Mouse (Mus musculus) lung, postnatal 0 days (tissue): ENCODE measurements at regions not wholly inside any gene's neighbourhood (a gene's known extent, or its start where the extent isn't known, plus 50 kb on each side); places are given as distances from the start of the nearest gene placed in this dataset.

ENCODE experiments used
- CTCF ChIP-seq: IDR thresholded peaks from 2 replicates; pipeline ENCODE4 v1.5.1; 2016; ENCODE audit warnings: antibody characterized with exemption, mild to moderate bottlenecking
- EP300 ChIP-seq: IDR thresholded peaks from 2 replicates; pipeline ENCODE4 v1.6.1; 2016; ENCODE audit warnings: antibody characterized with exemption, mild to moderate bottlenecking, control low read depth

DNA sequence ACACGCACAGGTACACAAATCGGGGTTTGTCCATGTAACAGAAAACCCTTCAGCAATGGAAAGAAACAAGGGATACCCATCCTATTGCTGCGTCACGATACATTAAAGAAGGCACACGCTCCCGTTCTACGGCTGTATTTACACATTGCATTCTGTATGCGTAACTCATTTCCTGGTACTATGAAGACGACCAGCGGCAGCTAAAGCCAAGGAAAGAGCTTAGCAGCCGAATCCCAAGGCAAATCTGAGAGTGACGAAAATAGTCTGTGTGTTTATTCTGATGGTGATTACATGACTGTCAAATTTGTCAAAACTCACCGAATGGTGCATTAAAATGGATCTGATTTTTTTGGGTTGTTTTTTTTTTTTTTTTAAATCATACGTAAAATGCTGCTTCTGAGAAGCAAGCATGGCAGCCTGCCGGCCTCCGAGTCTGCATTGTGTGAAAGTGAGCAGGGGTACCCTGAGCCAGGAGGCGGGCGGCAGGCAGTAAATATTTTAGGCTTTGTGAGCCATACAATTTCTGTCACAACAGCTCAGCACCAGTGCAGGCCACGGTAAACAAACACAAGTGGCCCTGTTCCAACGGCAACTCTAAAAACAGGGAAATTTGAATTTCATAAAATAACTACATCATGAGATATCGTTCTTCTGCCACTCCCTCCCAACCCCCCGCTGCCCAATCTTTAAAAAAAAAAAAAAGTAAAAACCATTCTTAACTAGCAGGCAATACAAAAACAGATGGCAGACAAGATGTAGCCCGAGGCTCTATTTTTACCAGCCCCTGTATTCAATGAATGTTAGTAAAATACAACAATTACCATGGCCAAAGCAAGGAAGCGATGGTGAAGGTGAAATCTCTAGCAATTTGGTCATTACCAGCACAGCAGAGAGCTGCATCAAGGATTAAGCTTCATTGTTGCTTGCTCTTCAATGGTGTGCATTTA lies 164.2 kb upstream of the Kit start:
- no peak for TF ChIP-seq CTCF
- no peak for TF ChIP-seq EP300
